Mouse (Mus musculus) spleen, adult 2 months (tissue): Measurements from ENCODE around the gene Sft2d2.

Experiments used
- CTCF ChIP-seq: fragments of 200-500 bp; IDR thresholded peaks from 2 replicates; pipeline ENCODE4 v1.5.1; 2011; ENCODE audit warnings: mild to moderate bottlenecking, inconsistent platforms; ENCODE audit not compliant: insufficient read depth, insufficient read length, insufficient replicate concordance; ENCODE audit errors: extremely low read depth
- POLR2A ChIP-seq: fragments of 200-500 bp; IDR thresholded peaks from 2 replicates; pipeline ENCODE4 v1.6.1; 2011; ENCODE audit warnings: low read depth, low read length, inconsistent platforms

DNA sequence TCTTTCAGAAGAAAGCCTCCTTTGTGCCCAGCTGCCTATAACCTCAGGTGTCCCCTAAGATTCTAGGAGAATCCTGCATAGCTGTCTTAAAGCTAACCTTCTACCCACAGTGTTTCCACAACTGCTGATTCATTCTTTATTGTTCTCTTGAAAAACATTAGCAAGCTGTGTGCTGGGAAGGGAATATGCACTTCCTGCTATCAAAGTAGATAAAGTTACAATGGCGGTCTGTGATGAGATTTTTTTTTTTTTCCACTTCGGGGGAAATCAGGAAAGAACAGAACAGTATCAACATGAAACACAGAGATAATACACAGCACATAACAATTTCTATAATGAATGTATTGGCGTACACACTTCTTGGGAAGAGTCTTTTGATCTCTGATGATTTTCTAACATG lies 3.6 kb upstream of the Sft2d2 start:
- TF ChIP-seq CTCF = no peak
- no peak for TF ChIP-seq POLR2A
